Mouse (Mus musculus) bone marrow, adult 2 months (tissue): ENCODE results near the gene Anapc15-ps. TPM values are rescaled to one million over a fixed set of nuclear protein-coding genes. Genes with fewer than 3 reads are reported as not detected.

Experiments
- H3K27ac ChIP-seq: fragments of 200-500 bp; 2 replicates; pipeline ENCODE4 v1.5.1; 2012; ENCODE audit warnings: low read depth, mild to moderate bottlenecking, control low read depth, inconsistent platforms, low read length; ENCODE audit not compliant: control insufficient read depth, poor library complexity, insufficient read depth
- H3K4me1 ChIP-seq: fragments of 200-500 bp; 2 replicates; pipeline ENCODE4 v1.6.1; 2011; ENCODE audit warnings: low read length; ENCODE audit not compliant: control insufficient read depth, insufficient read depth
- H3K4me3 ChIP-seq: fragments of 200-500 bp; replicated peaks from 2 replicates; pipeline ENCODE3; 2011; ENCODE audit warnings: mild to moderate bottlenecking, low read depth, low read length, control low read depth; ENCODE audit not compliant: control insufficient read depth
- CTCF ChIP-seq: fragments of 200-500 bp; IDR thresholded peaks from 2 replicates; pipeline ENCODE4 v1.5.1; 2011; ENCODE audit warnings: low read length, control low read depth; ENCODE audit not compliant: control insufficient read depth, insufficient read depth
- POLR2A ChIP-seq: fragments of 200-500 bp; IDR thresholded peaks from 2 replicates; pipeline ENCODE4 v1.6.1; 2011; ENCODE audit warnings: low read depth, mild to moderate bottlenecking, control low read depth, low read length, borderline replicate concordance; ENCODE audit not compliant: control insufficient read depth
- WGBS: fragments of 180-500 bp; shearing (Covaris S2); methylation state at CpG from one replicate; pipeline ENCODE4 v1.1.7; 2018; 5-methylcytosine and 5-hydroxymethylcytosine counted together
- polyA plus RNA-seq: library from polyadenylated mRNA; stranded (reverse); fragments of >200 nt; gene quantifications from 2 replicates; pipeline ENCODE4 v1.2.4, GENCODE M21; 2011; ENCODE audit warnings: low replicate concordance; ENCODE audit not compliant: missing spikeins, insufficient read depth, insufficient read length

Anapc15-ps gene
- polyA plus RNA-seq, 1 experiment = not detected

DNA sequence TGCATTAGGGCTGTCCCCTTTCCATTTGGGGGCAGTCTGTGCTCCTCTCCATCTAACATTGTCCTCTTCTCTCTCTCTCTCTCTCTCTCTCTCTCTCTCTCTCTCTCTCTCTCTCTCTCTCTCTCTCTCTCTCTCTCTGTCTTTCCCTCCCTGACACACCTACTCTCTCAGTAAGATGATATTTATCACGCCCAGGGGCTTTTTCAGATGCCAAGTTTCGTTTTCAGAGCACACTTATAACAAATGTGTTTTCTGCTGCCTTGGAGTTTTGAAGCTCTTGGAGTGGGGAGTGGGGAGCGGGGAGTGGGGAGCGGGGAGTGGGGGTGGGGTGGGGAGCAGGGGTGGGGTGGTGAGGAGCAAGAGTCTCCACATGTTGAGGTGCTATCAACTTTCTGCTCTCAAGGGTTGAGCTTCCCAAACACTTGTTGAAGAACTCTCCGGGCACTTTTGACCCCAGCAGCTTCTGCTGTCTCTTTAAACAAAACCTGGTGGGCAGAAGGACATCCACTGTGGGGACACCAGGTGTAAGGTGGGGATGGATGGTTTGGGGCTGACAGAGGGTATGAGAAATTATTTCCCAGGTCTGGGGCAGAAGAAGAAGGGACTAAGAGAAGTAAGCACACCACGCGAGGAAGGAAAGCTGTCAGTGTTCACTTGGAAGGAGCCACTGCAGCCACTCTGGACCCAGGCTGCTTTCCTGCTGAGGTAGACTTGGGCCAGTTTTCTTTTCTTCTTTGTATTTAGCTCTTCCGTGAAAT, 36.8 kb upstream of the Anapc15-ps start:
- Histone ChIP-seq H3K4me3 (no peak overlapping the region), H3K4me1 (no peaks in the 10 kb centered on the region; the same call in 1 of the 2 replicates), H3K27ac (no peak overlapping the region)
- WGBS = 77% methylated on average over 8 of the region's 8 CpGs
- TF ChIP-seq POLR2A (no peak), CTCF (no peak)

GRCm38 (mm10) chr10:95709143-95709880, 36.1 kb upstream of the Anapc15-ps start:
- H3K4me1 ChIP-seq = no peaks in the 10 kb centered on the region; the same call in 1 of the 2 replicates
- no peak for TF ChIP-seq CTCF
- TF ChIP-seq POLR2A = no peak
- 74% methylated on average over 10 of the region's 10 CpGs for WGBS

GRCm38 (mm10) chr10:95708001-95708400, 34.8 kb upstream of the Anapc15-ps start:
- H3K4me3 ChIP-seq = no peak overlapping the region
- peaks cover 2% of the 10 kb centered on the region for H3K4me1 ChIP-seq
- TF ChIP-seq POLR2A (no peak), CTCF (no peak)
- 24% methylated on average over 5 of the region's 5 CpGs for WGBS
- H3K27ac ChIP-seq = no peak overlapping the region

More at GRCm38 (mm10) chr10:95709143-95709880, 36.1 kb upstream of the Anapc15-ps start:
- Histone ChIP-seq H3K4me3 (no peak overlapping the region), H3K27ac (no peak overlapping the region)

GRCm38 (mm10) chr10:95706867-95707266, 33.6 kb upstream of the Anapc15-ps start:
- Histone ChIP-seq H3K4me1 (peaks cover 2% of the 10 kb centered on the region), H3K4me3 (no peak overlapping the region), H3K27ac (no peak overlapping the region)
- no peak for TF ChIP-seq POLR2A
- WGBS = 78% methylated on average over 9 of the region's 9 CpGs

DNA sequence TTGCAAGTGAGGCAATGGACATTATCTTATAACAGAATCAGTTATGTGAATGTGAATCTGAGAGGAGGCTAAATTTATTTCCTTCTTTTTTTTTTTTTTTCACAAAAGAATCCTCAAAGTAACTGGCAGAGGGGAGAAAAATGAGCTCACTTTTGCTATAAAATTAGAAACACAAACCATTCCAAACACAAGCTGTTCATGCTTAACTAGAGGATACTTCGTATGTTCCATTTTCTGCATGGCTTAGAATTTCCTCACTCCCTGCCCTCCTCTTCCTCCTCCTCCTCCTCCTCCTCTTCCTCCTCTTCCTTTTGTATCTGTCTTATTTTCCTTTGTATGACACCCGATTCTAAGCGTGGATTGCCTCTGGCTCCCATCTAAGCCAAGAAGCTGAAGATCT, 32.5 kb upstream of the Anapc15-ps start:
- peaks cover 2% of the 10 kb centered on the region for H3K4me1 ChIP-seq
- 62% methylated on average over 3 of the region's 3 CpGs for WGBS
- no peak overlapping the region for H3K27ac ChIP-seq
- H3K4me3 ChIP-seq = no peak overlapping the region
- TF ChIP-seq POLR2A (no peak), CTCF (no peak)

GRCm38 (mm10) chr10:95704847-95705246, 31.6 kb upstream of the Anapc15-ps start:
- Histone ChIP-seq H3K4me1 (peaks cover 2% of the 10 kb centered on the region), H3K27ac (no peak overlapping the region), H3K4me3 (no peak overlapping the region)
- TF ChIP-seq CTCF (no peak), POLR2A (no peak)
- WGBS = 83% methylated on average over 6 of the region's 6 CpGs

DNA sequence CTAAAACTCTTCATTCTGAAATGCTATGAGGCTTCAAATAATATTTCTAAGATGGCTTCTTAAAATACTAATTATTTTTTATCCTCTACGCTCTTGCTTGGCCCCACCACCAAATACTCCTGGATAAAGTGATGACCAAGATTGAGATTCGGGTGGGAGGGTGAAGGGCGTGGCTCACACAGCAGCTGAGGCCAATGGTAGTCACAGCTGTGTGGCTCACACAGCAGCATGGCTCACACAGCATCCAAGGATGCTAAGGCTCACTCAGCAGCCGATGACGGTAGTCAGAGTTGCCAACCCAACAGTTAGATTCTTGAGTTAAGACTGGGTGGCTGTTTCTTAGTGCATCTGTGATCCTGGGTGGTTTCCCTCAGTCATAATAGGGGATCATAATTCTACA, 30.5 kb upstream of the Anapc15-ps start:
- TF ChIP-seq CTCF (no peak), POLR2A (no peak)
- Histone ChIP-seq H3K4me3 (no peak overlapping the region), H3K4me1 (peaks cover 2% of the 10 kb centered on the region), H3K27ac (no peak overlapping the region)
- WGBS = 86% methylated on average over 5 of the region's 5 CpGs

DNA sequence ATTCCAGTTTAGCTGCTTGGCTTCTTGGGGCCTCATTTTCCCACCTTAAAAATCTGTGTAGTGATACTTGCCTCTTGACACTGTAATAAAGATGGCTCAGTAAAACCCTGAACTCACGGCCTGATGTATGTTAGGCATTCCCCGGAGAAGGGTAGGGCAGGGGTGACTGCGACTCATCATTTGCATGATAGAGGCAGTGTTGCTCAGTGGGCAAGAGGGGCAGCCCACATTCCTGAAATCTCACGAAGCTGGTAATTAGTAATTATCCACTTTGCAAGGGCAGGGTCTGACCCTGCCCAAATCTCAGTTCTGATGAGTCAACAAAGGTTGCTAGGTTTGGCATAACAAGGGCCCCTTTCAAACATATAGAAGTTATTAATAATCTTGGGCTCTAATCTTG, 27.2 kb upstream of the Anapc15-ps start:
- TF ChIP-seq POLR2A = no peak
- no peak for TF ChIP-seq CTCF
- Histone ChIP-seq H3K4me1 (peaks cover 2% of the 10 kb centered on the region), H3K27ac (no peak overlapping the region), H3K4me3 (no peak overlapping the region)
- WGBS = 84% methylated on average over 4 of the region's 4 CpGs
